Mouse (Mus musculus): ENCODE measurements around the gene Hpn.
A peak's percentile ranks its signal among the peaks of the same experiment; 100 is the strongest.

The Hpn gene

DNA sequence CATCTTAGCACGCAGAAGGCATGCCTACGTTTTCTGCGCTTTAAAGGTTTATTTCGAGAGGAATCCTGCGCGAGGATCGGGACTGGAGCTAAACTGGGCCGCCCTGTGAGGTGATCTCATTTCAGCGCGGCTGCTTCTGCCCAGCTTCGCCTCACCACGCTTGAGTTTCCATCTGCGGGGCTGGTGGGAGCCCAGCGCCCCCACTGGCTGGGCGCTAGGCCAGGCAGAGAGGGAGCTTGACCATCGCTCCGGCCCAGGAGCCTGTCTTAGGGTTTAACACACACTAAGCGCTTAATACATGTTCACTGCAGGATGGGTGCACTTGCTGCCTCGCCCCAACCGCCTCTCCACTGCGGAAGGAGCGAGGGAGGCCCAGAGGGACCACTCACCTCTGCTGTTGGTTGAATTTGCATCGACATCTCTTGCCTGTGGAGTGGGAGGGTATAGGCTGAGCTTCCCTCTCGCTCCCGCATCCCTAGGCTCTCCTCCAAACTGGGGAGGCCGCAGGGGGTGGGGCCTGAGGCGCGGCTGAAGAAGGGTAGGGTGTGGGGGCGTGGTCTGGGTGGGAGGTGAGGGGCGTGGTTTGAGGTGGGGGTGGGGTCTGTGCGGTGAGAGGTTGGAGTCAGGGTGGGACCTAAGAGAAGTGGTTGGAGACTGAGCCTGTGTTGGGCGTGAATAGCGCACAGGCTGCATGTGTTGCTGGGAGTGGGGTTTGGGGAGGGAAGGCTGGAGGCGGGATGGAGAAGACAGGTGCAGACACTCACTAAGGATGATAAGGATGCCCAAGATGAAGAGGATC is 62.3 kb downstream of the Hpn start:
- peak; percentile 90 for DNase-seq

- no peak for DNase-seq
Measured at GRCm38 (mm10) chr7:31052251-31052635, 62.8 kb downstream of the Hpn start.

- peak; percentile 76 for DNase-seq
Measured at GRCm38 (mm10) chr7:31051321-31052021, 63.6 kb downstream of the Hpn start, which contains the start of gene Fxyd7. Gene Fxyd7 (minus strand): TSS chr7:31051467.

DNA sequence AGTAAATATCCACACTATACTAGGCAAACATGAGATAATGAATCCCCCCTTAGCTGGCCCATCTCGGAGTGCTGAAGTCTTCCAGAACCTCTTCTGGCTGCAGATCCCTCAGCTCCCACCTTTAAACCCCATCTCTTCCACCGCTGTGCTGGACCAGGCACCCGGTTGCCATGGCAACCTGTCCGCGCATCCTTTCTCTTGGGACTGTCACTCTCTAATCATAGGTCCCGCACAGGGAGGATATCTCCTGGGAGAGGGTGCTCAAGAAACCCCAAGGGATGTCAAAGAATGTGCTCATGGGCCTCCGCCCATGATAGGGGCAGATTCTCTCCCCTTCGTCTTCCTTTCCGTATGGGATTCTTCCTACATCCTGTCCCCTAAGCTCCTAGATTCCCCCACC is 64.2 kb downstream of the Hpn start:
- DNase-seq = peak; percentile 72

- no peak for DNase-seq
Measured at GRCm38 (mm10) chr7:31050487-31050886, 64.6 kb downstream of the Hpn start.

GRCm38 (mm10) chr7:31049846-31050281 is 65.2 kb downstream of the Hpn start:
- peak; percentile 72 for DNase-seq

GRCm38 (mm10) chr7:31049135-31049845 is 65.8 kb downstream of the Hpn start:
- DNase-seq = peak; percentile 82

All from cerebellum, adult 9-11 months (tissue).